Mouse (Mus musculus) lung, postnatal 25 days (tissue): ENCODE measurements at regions not wholly inside any gene's neighbourhood (a gene's known extent, or its start where the extent isn't known, plus 50 kb on each side); places are given as distances from the start of the nearest gene placed in this dataset.

ENCODE experiments used
- DNase-seq: peaks from one replicate; pipeline ENCODE4 v3.0.0; 2022; ENCODE audit warnings: low spot score

DNA sequence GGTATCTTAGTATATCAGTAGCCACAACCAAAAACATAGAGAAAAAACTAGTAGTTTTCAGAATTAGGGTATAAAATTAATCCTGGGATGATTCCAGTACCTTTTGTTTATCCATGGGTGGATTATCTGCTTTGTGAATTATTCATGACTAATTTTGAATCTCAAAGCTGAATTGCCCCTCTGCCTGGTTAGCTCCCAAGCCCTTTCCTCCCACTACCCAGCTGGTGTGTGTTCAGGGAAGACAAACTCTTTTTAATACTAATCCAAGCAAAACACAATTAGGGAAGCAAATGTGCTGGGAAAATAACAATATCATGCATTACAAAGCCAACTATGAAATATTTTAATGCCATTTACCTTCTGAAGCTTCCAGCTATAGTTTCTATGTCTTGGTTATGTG is 347.4 kb downstream of the Gm43517 start:
- no peak for DNase-seq

DNA sequence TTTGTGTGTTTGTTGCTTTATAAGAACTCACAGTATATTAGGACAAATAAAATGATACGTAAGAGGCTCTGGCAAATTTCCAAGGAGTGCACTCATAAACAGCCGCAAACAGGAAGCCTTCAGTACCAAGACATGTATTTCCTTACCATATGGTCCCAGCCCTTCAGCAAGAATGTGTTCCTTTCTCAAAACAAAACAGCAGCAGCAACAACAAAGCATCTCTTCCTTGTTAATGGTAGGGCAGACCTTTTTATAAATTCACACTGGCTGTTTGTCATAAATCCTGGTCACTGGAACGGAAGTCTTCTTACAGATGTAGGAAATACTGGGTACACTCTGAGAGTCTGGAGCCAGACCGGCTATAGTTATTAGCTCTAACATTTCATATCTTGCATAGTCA is 352.1 kb downstream of the Gm43517 start:
- peak; percentile 1 for DNase-seq

DNA sequence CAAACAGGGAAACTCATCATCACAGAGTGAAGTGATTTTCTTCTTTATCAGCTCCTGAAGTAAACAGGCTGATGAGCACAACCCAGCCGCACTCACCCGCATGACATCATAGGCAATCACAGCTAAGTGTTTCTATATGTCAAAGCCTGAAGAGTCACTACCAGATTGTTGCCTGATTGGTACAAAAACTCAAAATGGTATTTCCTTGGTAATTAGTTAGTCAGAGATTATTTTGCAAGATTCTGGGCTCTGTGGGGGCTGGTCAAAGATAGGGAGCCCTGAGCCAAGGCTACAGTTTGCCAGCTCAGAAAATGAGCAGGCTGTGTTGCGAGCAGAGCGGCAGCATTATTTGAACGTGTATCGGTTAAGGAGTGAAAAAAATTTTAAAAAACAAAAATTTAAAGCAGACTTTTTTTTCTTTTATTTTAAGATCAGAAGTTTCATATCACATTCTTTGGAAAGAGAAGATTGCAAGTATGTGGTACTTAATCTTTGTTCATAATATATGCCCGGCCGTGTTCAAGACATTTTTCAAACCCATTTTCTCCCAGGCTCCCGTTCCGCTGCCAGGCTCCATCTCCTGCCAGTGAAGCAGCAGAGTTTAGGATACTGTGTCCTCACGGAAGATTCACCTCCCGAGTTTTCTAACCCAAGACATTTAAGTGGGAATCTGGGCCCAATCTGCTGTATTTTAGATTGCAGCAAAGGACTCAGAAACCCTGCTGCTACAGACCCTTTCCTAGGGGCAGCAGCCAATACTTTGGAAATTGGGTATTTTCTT is 355.2 kb downstream of the Gm43517 start:
- DNase-seq = no peak

DNA sequence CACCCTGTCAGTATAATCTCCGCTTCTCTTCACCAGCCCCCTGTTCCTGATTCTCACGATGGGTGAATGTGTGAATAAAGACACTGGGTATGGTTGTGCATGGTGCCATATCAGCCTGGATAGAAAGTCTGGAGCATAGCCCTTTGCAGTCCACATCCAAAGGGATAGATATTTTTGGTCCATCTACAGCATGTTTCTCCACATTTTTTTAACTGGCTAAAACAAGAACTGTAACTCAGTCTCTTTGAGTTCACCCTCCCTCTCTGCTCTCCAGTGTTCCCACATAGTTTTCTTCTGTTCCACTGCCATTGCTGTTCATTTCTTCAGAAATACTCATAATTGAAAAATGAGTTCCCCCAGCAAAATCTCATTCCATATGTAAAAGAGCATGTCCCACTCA is 358.4 kb downstream of the Gm43517 start:
- DNase-seq = no peak

DNA sequence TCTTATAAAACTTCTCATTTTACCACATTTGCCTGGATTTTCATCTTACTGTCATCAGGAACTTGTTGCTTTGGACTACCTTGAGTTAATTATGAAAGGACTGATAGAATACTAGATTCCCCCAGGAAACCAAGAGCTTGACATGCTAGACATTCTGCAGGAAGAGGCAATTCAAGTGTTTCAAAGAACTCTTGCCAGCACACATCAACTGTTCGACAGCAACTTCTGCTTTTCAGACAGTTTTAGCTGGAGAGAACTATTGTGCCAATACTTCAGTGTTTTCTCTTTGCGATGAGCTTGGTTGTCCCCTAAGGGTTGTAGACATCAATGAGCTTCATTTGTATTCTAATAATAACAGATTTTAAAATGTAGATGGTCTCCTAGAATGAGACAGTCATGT is 362.1 kb downstream of the Gm43517 start:
- DNase-seq = no peak

DNA sequence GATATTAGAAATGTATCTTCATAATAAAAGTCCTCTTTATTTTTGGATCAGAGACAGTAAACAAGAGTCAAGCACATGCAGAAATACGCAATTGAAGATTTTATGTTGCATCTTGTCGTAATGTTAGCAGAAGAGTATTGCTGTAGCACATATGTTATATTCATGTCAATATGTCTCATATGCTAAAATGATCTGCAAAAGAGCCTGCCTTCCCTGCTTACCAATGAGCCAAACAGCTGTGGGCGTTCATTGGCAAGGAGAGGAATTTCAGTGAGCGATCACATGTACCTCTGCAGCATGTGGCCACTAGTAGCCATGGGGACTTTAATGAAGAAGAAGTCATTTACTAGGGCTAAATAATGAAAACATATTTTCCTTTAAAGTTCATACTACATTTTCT is 373.4 kb downstream of the Gm43517 start:
- DNase-seq = no peak

DNA sequence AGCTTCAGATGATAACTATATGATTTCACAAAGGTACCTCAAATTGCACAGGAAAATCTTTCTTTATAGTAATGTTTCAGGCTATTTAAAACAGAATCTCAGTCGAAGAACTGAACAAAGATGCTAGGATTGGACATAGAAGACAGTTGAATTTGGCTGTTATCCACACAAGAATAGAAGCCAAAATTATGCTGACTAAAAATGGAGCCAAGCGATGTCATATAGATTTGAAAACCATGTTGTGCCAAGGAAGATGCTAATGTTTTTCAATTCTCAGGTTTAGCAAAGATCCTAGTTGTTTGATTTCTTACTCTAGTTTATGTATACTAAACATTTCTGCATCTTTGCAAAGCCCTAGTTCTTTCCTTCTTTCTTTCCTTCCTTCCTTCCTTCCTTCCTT is 379.6 kb downstream of the Gm43517 start:
- DNase-seq = no peak

DNA sequence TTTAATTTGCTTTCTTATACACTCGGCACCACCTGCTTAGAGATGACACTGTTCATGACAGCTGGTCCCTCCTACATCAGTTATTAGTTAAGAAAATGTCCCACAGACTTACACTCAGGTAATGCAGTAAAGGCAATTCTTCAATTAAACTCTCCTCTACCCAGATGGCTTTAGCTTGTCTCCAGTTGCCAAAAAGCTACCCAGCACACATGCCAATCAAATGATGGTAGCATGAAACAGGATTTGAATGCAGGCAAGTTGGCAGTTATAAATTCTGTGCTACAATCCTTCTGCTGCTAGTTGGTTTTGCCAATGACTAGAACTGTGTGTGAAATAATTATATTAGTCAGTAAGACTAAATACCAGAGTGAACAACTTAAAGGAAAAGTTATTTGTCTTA is 423.4 kb downstream of the Gm43517 start:
- DNase-seq = no peak

DNA sequence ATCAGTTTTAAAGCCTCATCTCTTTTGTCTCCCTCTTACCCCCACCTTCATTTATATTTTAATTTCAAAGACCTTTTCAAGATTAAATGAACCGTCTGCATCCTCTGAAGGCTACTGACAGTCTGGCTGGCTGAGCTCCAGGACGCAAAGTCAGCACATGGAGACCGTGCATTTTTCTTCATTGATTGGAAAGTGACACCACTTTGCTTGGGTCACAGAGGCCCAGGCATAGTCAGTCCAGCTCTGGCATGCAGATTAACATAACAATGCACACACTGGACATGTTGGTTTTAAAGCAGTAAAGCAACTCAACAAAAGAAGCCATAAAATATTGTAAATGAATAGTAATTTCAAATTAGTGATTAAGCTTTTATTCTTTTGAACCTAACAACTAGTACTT is 429.7 kb downstream of the Gm43517 start:
- DNase-seq = no peak

DNA sequence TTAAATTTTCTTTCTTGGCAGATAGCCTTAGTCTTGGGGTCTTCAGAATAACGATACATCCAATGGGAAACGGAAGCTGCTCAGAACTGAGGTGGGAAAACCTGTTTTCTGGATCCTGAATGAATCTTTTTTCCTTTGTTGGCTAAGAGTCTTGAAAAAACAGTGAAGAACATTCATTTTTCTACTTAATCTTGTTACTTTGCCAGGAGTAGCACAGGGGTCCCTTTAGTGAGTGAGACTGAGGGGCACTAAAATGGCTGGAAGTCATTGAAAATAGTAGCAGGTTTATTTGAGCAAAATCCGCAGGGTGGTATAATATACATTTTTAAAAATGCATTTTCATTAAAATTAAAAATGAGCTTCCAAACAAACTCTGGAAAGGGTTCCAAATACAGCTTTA is 442.8 kb downstream of the Gm43517 start:
- DNase-seq = no peak

DNA sequence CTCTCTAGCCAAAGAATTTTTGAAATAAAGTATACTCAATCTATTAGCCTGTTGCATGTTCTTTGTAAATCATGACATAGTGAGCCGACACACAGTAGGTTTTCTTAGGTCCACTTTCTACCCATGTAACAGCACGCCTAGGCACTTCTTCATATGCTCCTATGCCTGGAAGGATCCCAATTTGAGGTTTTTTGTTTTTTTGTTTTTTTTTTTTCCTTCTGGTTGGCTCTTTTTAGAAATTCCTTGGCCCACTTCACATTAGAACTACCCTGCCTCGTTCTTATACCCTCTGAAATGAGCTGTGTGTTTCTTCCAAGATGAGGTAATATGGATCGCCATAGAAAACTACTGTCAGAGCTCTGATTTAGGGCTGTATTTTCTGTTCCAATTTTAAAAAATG is 443.6 kb downstream of the Gm43517 start:
- no peak for DNase-seq

DNA sequence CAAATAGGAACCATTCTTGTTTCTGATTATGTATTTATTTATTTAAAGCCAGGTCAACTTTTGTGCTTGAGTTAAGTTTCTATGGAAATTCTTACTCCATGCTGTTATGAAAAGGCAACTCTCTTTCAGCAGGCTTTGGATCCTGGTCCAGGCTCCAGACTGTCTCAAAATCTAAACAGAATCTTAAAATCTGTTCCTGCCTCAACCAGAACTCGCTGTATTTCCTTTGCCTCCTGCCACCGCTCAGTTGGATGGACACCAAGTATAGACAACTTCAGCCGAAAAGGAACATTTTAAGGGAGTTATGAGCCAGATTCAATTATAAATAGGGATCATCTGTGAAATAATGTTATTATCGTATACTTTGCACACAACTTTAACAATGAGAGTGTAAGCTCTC is 445.7 kb downstream of the Gm43517 start:
- no peak for DNase-seq

DNA sequence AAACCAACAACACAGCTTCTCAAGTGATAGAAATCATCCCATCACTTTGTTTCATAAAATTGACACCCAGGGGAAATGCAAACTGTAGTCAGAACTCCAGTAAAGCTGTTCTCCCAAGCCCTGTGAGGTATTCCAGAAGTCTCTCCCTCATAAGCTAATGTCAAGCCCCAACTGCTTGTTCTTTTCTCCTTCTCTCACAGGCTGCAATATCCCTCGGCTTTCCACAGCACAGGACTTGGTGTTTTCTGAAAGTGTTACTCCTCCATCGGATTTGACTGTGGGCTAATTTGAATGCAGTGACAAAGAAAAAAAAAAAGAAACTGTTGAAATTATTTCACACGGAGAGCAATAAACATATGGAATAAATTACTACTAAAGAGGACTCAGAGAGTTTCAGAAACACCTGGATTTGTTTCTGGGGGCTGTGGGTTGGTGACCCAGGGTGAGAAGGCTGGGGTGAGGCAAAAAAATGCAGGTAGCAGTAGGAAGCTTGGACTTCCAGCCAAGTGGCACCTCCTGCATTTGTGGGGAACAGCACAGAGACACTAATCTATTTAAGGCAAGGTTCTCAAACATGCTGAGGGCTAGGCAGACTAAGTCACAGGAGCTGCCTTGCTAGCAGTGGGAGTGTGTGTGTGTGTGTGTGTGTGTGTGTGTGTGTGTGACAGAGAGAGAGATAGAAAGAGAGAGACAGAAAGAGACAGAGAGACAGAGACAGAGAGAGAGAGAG is 447.3 kb downstream of the Gm43517 start:
- DNase-seq = no peak

DNA sequence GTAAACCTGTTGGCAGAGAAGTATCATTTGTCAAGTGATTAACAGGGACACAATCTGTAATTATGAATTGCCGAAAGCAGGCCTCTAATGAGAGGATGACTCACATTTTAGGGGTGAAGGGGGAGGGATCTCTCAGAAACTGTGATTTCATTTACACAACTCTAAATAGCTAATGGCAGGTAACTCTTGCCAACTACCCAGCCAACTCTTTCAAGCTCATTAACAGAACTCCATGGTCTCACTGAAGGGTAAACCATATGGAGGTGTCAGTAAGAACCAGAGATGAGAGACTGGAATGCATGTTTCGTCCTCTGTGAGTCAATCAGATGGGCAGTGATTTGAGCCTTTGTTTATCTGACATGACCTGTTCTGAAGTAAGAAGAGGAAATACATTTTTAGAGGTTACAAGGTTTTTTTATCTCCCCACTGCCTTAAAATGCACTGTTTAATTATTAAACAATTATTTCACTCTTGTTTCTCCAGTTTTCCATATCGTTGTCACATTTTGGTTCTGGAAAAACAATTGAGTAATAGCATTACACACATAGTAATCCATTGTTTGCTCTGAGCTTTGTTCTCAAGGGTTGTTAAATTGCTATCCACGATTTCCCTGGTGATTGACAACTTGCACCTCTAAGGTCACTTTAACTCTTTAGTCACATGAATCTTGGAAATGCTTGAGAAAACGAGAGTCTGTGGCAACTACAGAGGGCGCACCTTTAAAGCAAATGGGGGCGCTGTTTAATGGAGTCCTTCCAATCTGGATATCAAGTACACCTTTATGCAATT is 451.5 kb downstream of the Gm43517 start:
- DNase-seq = no peak

DNA sequence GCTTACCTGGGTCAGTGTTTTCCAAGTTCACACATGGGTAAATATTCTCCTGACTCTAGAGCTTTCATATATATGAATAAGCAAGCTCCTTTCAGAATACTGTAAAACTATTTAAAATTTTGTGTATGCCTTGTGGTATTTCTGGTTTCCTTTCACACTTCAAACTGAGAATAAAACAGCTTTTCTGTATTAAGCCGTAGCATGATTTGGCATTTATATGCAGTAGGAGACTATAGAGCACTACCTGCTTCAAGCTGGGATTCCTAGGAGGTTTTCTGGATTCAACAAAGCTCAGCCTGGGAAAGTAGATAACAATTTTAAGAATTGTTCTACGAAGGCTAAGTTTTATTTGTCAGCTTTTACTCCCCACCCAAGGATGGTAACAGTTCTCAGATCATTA is 500.5 kb downstream of the Gm43517 start:
- DNase-seq = no peak

DNA sequence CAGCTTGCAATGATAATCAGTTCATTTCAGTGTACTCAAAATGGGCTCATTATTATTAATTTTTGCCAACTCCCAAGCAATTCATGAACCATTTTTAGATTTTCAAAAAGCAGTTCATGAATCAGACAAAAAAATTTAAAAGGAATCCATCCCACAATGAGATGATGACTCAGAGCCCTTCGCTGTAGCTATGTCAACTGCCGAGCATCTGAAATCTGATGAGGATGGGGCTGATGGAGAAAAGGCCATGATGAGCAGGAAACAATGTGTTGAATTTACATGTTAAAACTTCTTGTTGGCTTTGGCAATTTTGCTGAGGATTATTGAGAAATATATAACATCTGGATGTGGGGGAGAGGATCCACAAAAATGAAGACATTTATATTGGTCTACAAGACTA is 502.3 kb downstream of the Gm43517 start:
- DNase-seq = no peak

DNA sequence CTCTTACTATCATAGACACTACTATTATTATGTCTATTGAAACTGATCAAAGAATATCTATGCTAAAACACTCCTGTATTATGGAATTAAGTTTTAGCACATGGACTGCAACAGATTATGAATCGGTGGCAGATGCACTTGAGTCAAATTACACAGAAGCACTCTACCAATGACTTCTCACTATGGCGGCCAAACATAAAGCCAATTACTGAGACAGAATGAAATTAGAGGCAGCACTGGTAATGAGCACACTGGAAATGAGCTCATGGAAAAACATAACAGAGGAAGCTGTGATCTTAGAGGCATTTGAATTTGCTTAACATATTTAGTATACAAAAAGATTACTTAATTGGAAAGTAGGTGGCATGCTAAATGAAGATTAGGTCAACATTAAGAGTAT is 512.8 kb downstream of the Gm43517 start:
- DNase-seq = no peak

DNA sequence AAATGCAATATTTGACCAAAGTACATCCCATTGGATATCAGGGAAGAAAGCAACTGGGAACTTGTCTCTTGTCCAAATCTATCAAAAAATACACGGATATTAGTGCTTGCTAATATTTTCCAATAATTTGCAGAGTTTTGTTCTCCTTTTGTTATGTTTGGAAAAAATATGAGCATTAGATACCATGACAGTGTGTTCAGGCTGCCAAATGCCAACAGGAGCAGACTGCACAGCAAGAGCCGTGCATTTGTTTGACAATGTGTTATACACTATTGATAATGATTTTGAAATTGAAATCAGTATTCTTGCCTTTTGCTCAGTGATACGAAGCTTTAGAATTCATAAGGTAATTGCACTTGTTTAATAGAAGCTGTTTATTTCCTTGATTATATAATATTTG is 530.7 kb downstream of the Gm43517 start:
- DNase-seq = no peak

DNA sequence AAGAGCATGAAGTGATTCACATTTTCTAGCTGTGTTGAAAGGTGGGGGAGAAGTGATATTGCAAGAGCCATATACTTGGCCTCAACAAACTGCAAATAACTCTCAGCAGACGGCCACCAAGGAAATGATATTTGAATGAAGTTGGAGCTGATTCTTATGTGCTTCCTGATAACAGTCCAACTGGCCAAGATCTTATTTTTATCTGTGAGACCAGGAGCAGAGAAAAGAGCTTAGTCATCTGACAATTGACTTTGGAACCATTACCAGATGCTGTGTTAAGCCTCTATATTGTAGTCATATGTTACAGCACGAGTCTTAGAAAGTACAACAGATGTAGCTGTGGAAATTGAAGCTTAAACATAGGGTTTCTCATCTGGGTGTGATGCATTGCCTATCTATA is 536.6 kb downstream of the Gm43517 start:
- DNase-seq = no peak

DNA sequence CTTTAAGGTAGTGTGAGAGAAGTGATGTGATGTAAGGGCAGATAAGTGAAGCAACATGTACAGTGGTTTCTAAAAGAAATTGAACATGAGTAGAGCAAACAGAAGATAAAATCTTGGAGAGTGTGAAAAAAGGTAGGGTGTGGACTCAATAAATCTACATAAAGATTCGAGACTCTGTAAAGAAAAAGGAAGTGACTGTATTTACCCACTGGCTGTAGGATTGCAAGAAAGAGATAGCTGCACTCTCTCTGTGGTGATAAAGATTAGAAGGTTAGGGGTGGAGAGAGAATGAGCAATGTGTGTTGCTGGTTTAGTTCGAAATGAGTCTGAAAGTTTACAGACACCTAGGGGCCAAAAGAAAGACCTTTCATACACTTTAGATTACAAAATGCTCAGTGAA is 555.8 kb downstream of the Gm43517 start:
- DNase-seq = no peak

DNA sequence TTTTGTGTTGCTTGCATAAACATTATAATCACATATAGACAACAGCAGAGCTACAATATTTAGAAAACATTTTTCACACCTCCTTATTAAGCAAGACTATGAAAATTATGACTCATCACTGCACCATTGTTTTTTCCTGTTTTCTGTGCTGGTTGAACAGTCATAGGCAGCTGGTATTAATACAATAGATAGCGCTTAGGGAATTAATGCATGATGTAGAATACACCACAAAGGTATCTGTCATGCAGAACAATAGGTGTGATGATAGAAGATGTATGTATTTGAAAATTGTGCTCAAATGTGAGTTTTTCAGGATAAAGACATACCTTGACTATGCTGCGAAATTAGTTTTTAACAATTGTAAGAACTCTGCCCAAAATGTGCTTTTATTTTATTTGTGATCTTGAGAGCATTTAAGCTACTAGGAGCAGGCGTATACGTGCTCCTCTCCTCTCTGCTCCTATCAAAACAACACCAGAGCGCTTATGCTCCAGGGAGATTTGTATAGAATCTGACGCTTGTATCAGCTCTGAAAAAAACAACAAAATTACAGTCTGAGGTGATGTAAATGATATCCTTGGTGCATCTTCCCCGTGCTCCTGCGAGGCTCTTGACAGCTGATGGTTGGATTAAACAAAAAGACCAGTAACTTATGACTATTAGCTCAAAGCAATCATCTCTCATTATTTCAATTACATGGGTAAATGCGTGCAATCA is 560.1 kb downstream of the Gm43517 start:
- no peak for DNase-seq

DNA sequence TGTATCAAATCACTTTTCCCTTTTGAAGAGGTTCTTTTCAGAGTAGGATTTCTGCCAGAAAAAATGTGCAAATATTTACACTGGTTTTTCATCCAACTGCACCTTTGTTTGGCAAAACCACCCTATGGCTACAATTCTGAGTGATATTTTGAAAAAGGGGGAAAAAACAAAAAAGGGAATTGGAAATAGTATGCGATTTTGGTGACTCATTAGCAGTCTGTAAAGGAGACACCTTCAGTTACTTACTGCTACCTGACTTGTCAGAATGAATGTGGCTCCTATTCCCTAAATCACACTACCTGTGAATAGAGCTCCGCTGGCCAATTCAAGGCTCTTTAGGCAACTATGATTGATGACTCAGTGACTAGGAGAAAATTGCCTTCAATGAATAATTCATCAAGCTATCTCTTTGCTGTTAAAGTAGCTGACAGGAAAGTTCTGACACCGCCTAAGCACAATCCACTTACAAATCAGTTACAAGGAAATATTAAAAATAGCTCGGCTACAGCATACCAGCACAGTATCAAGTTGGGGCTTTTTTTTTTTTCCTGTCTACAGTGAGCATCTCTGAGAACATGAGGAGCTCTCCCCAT is 560.8 kb downstream of the Gm43517 start:
- DNase-seq = no peak
